Mouse (Mus musculus) layer of hippocampus, adult 6 months (tissue): ENCODE data around the gene Zfp810. TPM values are rescaled to one million over a fixed set of nuclear protein-coding genes. Genes with fewer than 3 reads are reported as not detected.

Experiments used
- long read RNA-seq, 2 experiments: library from polyadenylated mRNA; unstranded; transcript quantifications; one replicate each; pipeline ENCODE4 v2.0.0; 2019 to 2020
- polyA plus RNA-seq: library from polyadenylated mRNA; unstranded; fragments of <200 nt; fragmentation: Nextera tagmentation; gene quantifications from 2 replicates; pipeline ENCODE4 v1.2.3, GENCODE M21; 2021

Gene Zfp810
- 10.5 and 11.2 TPM in 2 replicates for polyA plus RNA-seq
- long read RNA-seq, experiment 1, transcript Zfp810-201 (8 exons, 3,238 nt), result major isoform, 8 of 16 reads
- long read RNA-seq, experiment 1, partial matches to known transcripts, result 2 of 16 reads
- long read RNA-seq, experiment 1, other reads (novel, unspliced or antisense), result 6 of 16 reads
- long read RNA-seq, experiment 2, transcript Zfp810-201 (8 exons, 3,238 nt), result major isoform, 46 of 107 reads
- long read RNA-seq, experiment 2, partial matches to known transcripts, result 14 of 107 reads
- long read RNA-seq, experiment 2, other reads (novel, unspliced or antisense), result 43 of 107 reads

GRCm38 (mm10) chr9:22307156-22307919, at the start of gene Zfp810:
TSS of gene Zfp810 (minus strand) at chr9:22307648.

GRCm38 (mm10) chr9:22259184-22260091, 48.0 kb downstream of the Zfp810 start, which contains the start of gene Zfp599:
TSS of gene Zfp599 (minus strand) at chr9:22259895.

Other genes with a start within 250 kb of the Zfp810 start
- not detected in 2 replicates for gene Gm49318, start 236.4 kb downstream of the Zfp810 start, polyA plus RNA-seq
- 4.0 and 4.4 TPM in 2 replicates for gene Zfp653, start 236.3 kb downstream of the Zfp810 start, polyA plus RNA-seq
- gene Ecsit, start 222.2 kb downstream of the Zfp810 start, polyA plus RNA-seq, result 59.3 and 59.4 TPM in 2 replicates
- gene Cnn1, start 208.4 kb downstream of the Zfp810 start, polyA plus RNA-seq, result 0.40 and 0.72 TPM in 2 replicates
- gene Elof1, start 190.5 kb downstream of the Zfp810 start, polyA plus RNA-seq, result 154 and 178 TPM in 2 replicates
- 0.57 and 1.1 TPM in 2 replicates for gene Acp5, start 171.9 kb downstream of the Zfp810 start, polyA plus RNA-seq
- 174 and 190 TPM in 2 replicates for gene Pigyl, start 150.8 kb downstream of the Zfp810 start, polyA plus RNA-seq
- not detected in 2 replicates for gene Zfp872, start 119.6 kb downstream of the Zfp810 start, polyA plus RNA-seq
- gene Zfp809, start 81.9 kb downstream of the Zfp810 start, polyA plus RNA-seq, result 9.2 and 11.8 TPM in 2 replicates
- 2.1 and 3.2 TPM in 2 replicates for gene Zfp599, start 47.8 kb downstream of the Zfp810 start, polyA plus RNA-seq
- 6.7 and 7.0 TPM in 2 replicates for gene Anln, start 81.5 kb upstream of the Zfp810 start, polyA plus RNA-seq
- gene 9530077C05Rik, start 103.9 kb upstream of the Zfp810 start, polyA plus RNA-seq, result 7.3 and 7.8 TPM in 2 replicates
- gene Gm17545, start 146.6 kb upstream of the Zfp810 start, polyA plus RNA-seq, result not detected in 2 replicates
- gene Rp9, start 162.1 kb upstream of the Zfp810 start, polyA plus RNA-seq, result 42.7 and 48.4 TPM in 2 replicates
- gene Bbs9, start 168.1 kb upstream of the Zfp810 start, polyA plus RNA-seq, result 6.6 and 6.9 TPM in 2 replicates